Mouse (Mus musculus) MEL (cell line): ENCODE data around the gene Gab2. TPM values are rescaled to one million over a fixed set of nuclear protein-coding genes. Genes with fewer than 3 reads are reported as not detected.
A peak's percentile ranks its signal among the peaks of the same experiment; 100 is the strongest.

Experiments used
- DNase-seq: peaks from one replicate; pipeline ENCODE4 v3.0.0; 2011; ENCODE audit warnings: low read depth, low spot score
- H3K27ac ChIP-seq: 2 replicates; pipeline ENCODE4 v1.5.1; 2012; ENCODE audit warnings: low read depth, mild to moderate bottlenecking, control low read depth, low read length, moderate library complexity; ENCODE audit not compliant: control insufficient read depth
- H3K27me3 ChIP-seq, 2 experiments: fragments of 150-350 bp in 1 of 2; sonication (generic) in 1 of 2; 2 replicates each; pipeline ENCODE4 v1.6.1; 2012; ENCODE audit warnings: low read length in 2 of 2, mild to moderate bottlenecking in 2 of 2, improper control_type of control experiment in 1 of 2, moderate library complexity in 1 of 2; ENCODE audit not compliant: insufficient read depth in 2 of 2, control insufficient read depth in 1 of 2
- H3K36me3 ChIP-seq, 2 experiments: 2 replicates each; pipeline ENCODE4 v1.6.1; 2012 to 2014; ENCODE audit warnings: low read length in 2 of 2, improper control_type of control experiment in 1 of 2, inconsistent platforms in 1 of 2, mild to moderate bottlenecking in 1 of 2; ENCODE audit not compliant: insufficient read depth in 2 of 2, control insufficient read depth in 1 of 2
- H3K4me1 ChIP-seq, 2 experiments: fragments of 150-350 bp in 1 of 2; sonication (generic) in 1 of 2; 2 replicates each; pipeline ENCODE4 v1.6.1; 2012; ENCODE audit warnings: low read length in 2 of 2, improper control_type of control experiment in 1 of 2, mild to moderate bottlenecking in 1 of 2; ENCODE audit not compliant: insufficient read depth in 2 of 2, control insufficient read depth in 1 of 2
- H3K4me3 ChIP-seq, 2 experiments: fragments of 150-350 bp in 1 of 2; sonication (generic) in 1 of 2; 2 replicates each; pipeline ENCODE4 v1.5.1; 2012; ENCODE audit warnings: low read depth in 2 of 2, low read length in 2 of 2, mild to moderate bottlenecking in 2 of 2, moderate library complexity in 2 of 2, control low read depth in 1 of 2, improper control_type of control experiment in 1 of 2; ENCODE audit not compliant: control insufficient read depth in 1 of 2, insufficient read depth in 1 of 2
- H3K79me2 ChIP-seq: 2 replicates; pipeline ENCODE4 v1.6.1; 2012; ENCODE audit warnings: mild to moderate bottlenecking, low read length, moderate library complexity; ENCODE audit not compliant: control insufficient read depth, poor library complexity, insufficient read depth
- H3K9ac ChIP-seq: 2 replicates; pipeline ENCODE4 v1.6.1; 2012; ENCODE audit warnings: low read depth, mild to moderate bottlenecking, control low read depth, low read length, moderate library complexity; ENCODE audit not compliant: control insufficient read depth, poor library complexity, severe bottlenecking
- H3K9me3 ChIP-seq: fragments of 150-350 bp; sonication (generic); replicated peaks from 2 replicates; pipeline ENCODE4 v1.6.1; 2012; ENCODE audit warnings: mild to moderate bottlenecking, low read length, improper control_type of control experiment, moderate library complexity; ENCODE audit not compliant: insufficient read depth
- ELF1 ChIP-seq: IDR thresholded peaks from 2 replicates; pipeline ENCODE4 v1.6.1; 2014; ENCODE audit warnings: low read depth, mild to moderate bottlenecking, inconsistent platforms, low read length, improper control_type of control experiment, moderate library complexity
- EP300 ChIP-seq, 2 experiments: IDR thresholded peaks; 2 replicates each; pipeline ENCODE4 v1.6.1; 2011; ENCODE audit warnings: improper control_type of control experiment in 2 of 2, low read length in 2 of 2, low read depth in 1 of 2, mild to moderate bottlenecking in 1 of 2
- MYB ChIP-seq: IDR thresholded peaks from 2 replicates; pipeline ENCODE4 v1.6.1; 2011; ENCODE audit warnings: mild to moderate bottlenecking, low read depth, low read length, improper control_type of control experiment
- NELFE ChIP-seq: IDR thresholded peaks from 2 replicates; pipeline ENCODE4 v1.6.1; 2011; ENCODE audit warnings: low read depth, low read length, improper control_type of control experiment
- POLR2A ChIP-seq, 2 experiments: IDR thresholded peaks; 2 replicates each; pipeline ENCODE4 v1.6.1; 2011 to 2012; ENCODE audit warnings: low read length in 2 of 2, mild to moderate bottlenecking in 2 of 2, control low read depth in 1 of 2, improper control_type of control experiment in 1 of 2, low read depth in 1 of 2, moderate library complexity in 1 of 2; ENCODE audit not compliant: control insufficient read depth in 1 of 2, insufficient read depth in 1 of 2, poor library complexity in 1 of 2
- POLR2AphosphoS5 ChIP-seq: IDR thresholded peaks from 2 replicates; pipeline ENCODE4 v1.6.1; 2012; ENCODE audit warnings: low read depth, borderline replicate concordance, mild to moderate bottlenecking, inconsistent platforms, low read length, moderate library complexity, mixed read lengths
- ZKSCAN1 ChIP-seq: IDR thresholded peaks from 2 replicates; pipeline ENCODE4 v1.6.1; 2012; ENCODE audit warnings: low read depth, mild to moderate bottlenecking, inconsistent platforms, low read length, improper control_type of control experiment, moderate library complexity
- polyA plus RNA-seq, 2 experiments: library from polyadenylated mRNA; stranded (reverse) in 1 of 2; unstranded in 1 of 2; fragments of >175 nt in 1 of 2; fragments of >200 nt in 1 of 2; gene quantifications; 2 replicates each; pipeline versions ENCODE4 v1.2.1 to v1.2.4; 2012; ENCODE audit warnings: low replicate concordance in 2 of 2, low read depth in 1 of 2; ENCODE audit not compliant: insufficient read length in 2 of 2, insufficient read depth in 1 of 2, missing spikeins in 1 of 2
- total RNA-seq: library from RNA; depleted of rRNA; stranded (reverse); fragments of 300-350 nt; gene quantifications from 2 replicates; pipeline ENCODE4 v1.2.3, GENCODE M21; 2012

Gene Gab2
- total and polyA plus RNA-seq, 3 experiments: 5.0 to 11.5 TPM; not detected in 1

GRCm38 (mm10) chr7:97324342-97324741 lies 243.0 kb downstream of the Gab2 start:
- TF ChIP-seq POLR2AphosphoS5 (no peak), POLR2A (IDR thresholded peaks at IDR 0.05; ENCODE audit: control insufficient read depth in 1 of 2, insufficient read depth in 1 of 2, low read depth in 1 of 2, low read length in 2 of 2, poor library complexity in 1 of 2) (no peak)
- Histone ChIP-seq H3K4me3 (no peak overlapping the region), H3K27ac (no peak overlapping the region), H3K36me3 (no peaks in the 10 kb centered on the region), H3K79me2 (no peaks in the 10 kb centered on the region), H3K9me3 (no peaks in the 10 kb centered on the region), H3K4me1 (no peaks in the 10 kb centered on the region), H3K9ac (no peak overlapping the region), H3K27me3 (no peaks in the 10 kb centered on the region)
- no peak for DNase-seq

- Histone ChIP-seq H3K9me3 (no peaks in the 10 kb centered on the region), H3K79me2 (no peaks in the 10 kb centered on the region), H3K4me1 (no peaks in the 10 kb centered on the region), H3K27me3 (no peaks in the 10 kb centered on the region), H3K27ac (no peak overlapping the region), H3K36me3 (no peaks in the 10 kb centered on the region), H3K4me3 (no peak overlapping the region), H3K9ac (no peak overlapping the region)
- TF ChIP-seq EP300 (IDR thresholded peaks at IDR 0.05; ENCODE audit: low read depth in 1 of 2, low read length in 2 of 2) (no peak), MYB (no peak), ELF1 (no peak)
- DNase-seq: no peak
These were observed 244.0 kb downstream of the Gab2 start for GRCm38 (mm10) chr7:97325156-97325985.

DNA sequence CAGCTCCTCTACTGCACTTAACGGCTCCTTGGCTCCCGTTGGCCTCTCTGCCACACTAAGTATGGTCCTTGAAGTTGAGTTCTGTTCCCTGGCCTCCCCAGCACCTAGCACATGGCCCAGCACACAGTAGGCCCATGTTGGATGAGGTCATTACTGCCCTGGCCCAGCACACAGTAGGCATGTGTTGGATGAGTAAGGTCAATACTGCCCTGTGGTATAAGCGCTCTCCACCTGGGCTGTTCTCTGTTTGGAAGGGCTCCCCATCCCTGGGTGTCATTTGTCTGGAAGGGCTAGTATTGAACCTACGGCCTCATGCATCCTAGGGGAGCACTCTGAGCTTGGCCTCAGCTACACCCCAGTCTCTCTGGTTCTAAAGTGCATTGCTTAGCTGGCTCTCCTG lies 246.0 kb downstream of the Gab2 start:
- H3K9me3 ChIP-seq: no peaks in the 10 kb centered on the region
- no peak overlapping the region for H3K9ac ChIP-seq
- H3K27me3 ChIP-seq: no peaks in the 10 kb centered on the region
- no peaks in the 10 kb centered on the region for H3K36me3 ChIP-seq
- no peak for DNase-seq
- H3K4me1 ChIP-seq: peaks cover 2 to 5% of the 10 kb centered on the region in 2 experiments; a peak in 2 of 4 replicates
- no peak overlapping the region for H3K27ac ChIP-seq
- no peak overlapping the region for H3K4me3 ChIP-seq
- H3K79me2 ChIP-seq: no peaks in the 10 kb centered on the region
- no peak for TF ChIP-seq NELFE
- peak; percentile 62 for TF ChIP-seq ZKSCAN1
